Mouse (Mus musculus): Measurements from ENCODE around the gene Pld4. TPM values are rescaled to one million over a fixed set of nuclear protein-coding genes. Genes with fewer than 3 reads are reported as not detected.
A peak's percentile ranks its signal among the peaks of the same experiment; 100 is the strongest.

The Pld4 gene
- 4.8 and 7.8 TPM in 2 replicates for polyA plus RNA-seq (2014; fragmentation: Nextera tagmentation; extraction: Ambion mirVana)

- Histone ChIP-seq H3K9ac (ENCODE audit: low read depth, low read length) (no peak within 1 kb of the TSS), H3K4me1 (ENCODE audit: control insufficient read depth, insufficient read depth, low read length) (no peaks in the 10 kb centered on the region), H3K27me3 (ENCODE audit: control insufficient read depth, insufficient read depth, low read length) (no peaks in the 10 kb centered on the region), H3K4me2 (replicated peaks; ENCODE audit: low read depth, low read length) (no peak within 1 kb of the TSS), H3K27ac (ENCODE audit: low read depth, low read length) (no peak within 1 kb of the TSS), H3K9me3 (ENCODE audit: control insufficient read depth, low read length) (no peaks in the 10 kb centered on the region), H3K4me3 (ENCODE audit: low read length) (no peak within 1 kb of the TSS), H3K36me3 (ENCODE audit: control insufficient read depth, insufficient read depth, low read length) (no peaks in the 10 kb centered on the region)
- WGBS, result 39% methylated on average over 4 of the region's 4 CpGs
- ATAC-seq (ENCODE audit: low FRiP score, low TSS enrichment), result no peak
Observed at GRCm38 (mm10) chr12:112760154-112760926, at the start of gene Pld4. Gene Pld4 (plus strand): TSS chr12:112760655.

DNA sequence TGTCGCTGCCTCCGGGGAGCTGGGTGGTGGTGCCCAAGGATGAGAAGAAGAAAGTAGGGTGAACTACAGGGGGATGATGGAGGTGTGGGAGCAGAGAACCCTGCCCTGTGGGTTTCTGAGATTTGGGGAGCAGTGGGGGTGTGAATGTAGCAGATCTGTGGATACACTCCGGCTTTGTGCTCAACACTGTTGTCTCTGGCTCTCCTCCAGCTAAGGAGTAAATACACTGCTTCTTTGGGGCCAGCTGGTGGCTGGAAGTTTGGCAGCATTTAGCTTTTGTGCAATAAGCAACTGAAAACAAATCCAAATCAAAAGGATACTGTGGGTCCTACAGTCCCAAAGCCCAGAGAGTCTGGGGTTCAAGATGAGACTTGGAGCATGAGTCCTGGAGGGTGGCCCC, 46.5 kb upstream of the Pld4 start:
- no peak overlapping the region for H3K4me3 ChIP-seq (ENCODE audit: low read length)
- peaks cover 4% of the 10 kb centered on the region; the same call in 1 of the 2 replicates for H3K27me3 ChIP-seq (ENCODE audit: control insufficient read depth, insufficient read depth, low read length)
- H3K4me2 ChIP-seq (replicated peaks; ENCODE audit: low read depth, low read length), result no peak overlapping the region
- no peaks in the 10 kb centered on the region; the same call in 1 of the 2 replicates for H3K36me3 ChIP-seq (ENCODE audit: control insufficient read depth, insufficient read depth, low read length)
- H3K9ac ChIP-seq (ENCODE audit: low read depth, low read length), result no peak overlapping the region
- no peaks in the 10 kb centered on the region for H3K9me3 ChIP-seq (ENCODE audit: control insufficient read depth, low read length)
- H3K4me1 ChIP-seq (ENCODE audit: control insufficient read depth, insufficient read depth, low read length), result no peaks in the 10 kb centered on the region
- ATAC-seq (ENCODE audit: low FRiP score, low TSS enrichment), result no peak
- H3K27ac ChIP-seq (ENCODE audit: low read depth, low read length), result no peak overlapping the region
- 69% methylated on average over 3 of the region's 3 CpGs for WGBS

DNA sequence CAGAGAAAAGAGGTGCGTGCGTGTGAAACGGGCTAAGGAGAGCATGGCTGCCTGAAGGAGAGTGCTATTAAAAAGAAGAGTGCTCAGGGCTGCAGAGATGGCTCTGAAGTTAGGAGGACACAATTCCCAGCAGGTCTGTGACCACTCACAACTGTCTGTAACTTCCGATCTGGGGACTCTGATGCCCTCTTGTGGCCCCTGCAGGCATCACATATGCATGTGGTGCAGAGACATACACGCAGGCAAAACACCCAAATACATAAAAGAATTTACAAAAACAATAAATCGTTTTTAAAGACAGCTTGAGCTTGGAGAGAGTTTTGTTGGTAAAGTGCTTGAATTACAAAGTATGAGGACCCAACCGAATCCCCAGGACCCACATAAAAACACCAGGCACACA, 43.3 kb upstream of the Pld4 start:
- Histone ChIP-seq H3K4me1 (ENCODE audit: control insufficient read depth, insufficient read depth, low read length) (peaks cover 18% of the 10 kb centered on the region), H3K9me3 (ENCODE audit: control insufficient read depth, low read length) (no peaks in the 10 kb centered on the region), H3K9ac (ENCODE audit: low read depth, low read length) (no peak overlapping the region), H3K36me3 (ENCODE audit: control insufficient read depth, insufficient read depth, low read length) (no peaks in the 10 kb centered on the region; the same call in 1 of the 2 replicates), H3K4me2 (replicated peaks; ENCODE audit: low read depth, low read length) (no peak overlapping the region), H3K4me3 (ENCODE audit: low read length) (no peak overlapping the region), H3K27ac (ENCODE audit: low read depth, low read length) (no peak overlapping the region), H3K27me3 (ENCODE audit: control insufficient read depth, insufficient read depth, low read length) (no peaks in the 10 kb centered on the region)
- ATAC-seq (ENCODE audit: low FRiP score, low TSS enrichment), result no peak
- WGBS, result 36% methylated on average over 7 of the region's 7 CpGs

- H3K27ac ChIP-seq (ENCODE audit: low read depth, low read length), result no peak overlapping the region
Observed at GRCm38 (mm10) chr12:112718995-112719394, 41.5 kb upstream of the Pld4 start.

GRCm38 (mm10) chr12:112720216-112720615, 40.2 kb upstream of the Pld4 start, which contains the start of gene Cep170b:
Gene Cep170b (plus strand): TSS chr12:112720455.
- peak within 1 kb of the TSS; percentile 70 for H3K9ac ChIP-seq (ENCODE audit: low read depth, low read length)
- WGBS, result 43% methylated on average over 6 of the region's 6 CpGs
- ATAC-seq (ENCODE audit: low FRiP score, low TSS enrichment), result no peak
- H3K27ac ChIP-seq (ENCODE audit: low read depth, low read length), result peak within 1 kb of the TSS; percentile 91
- peak within 1 kb of the TSS; percentile 72 for H3K4me3 ChIP-seq (ENCODE audit: low read length)
- H3K4me2 ChIP-seq (replicated peaks; ENCODE audit: low read depth, low read length), result peak within 1 kb of the TSS; percentile 82
- 0 out of 2 replicates have a peak, but pooled peaks cover 3% of the 10 kb centered on the region for H3K27me3 ChIP-seq (ENCODE audit: control insufficient read depth, insufficient read depth, low read length)
- H3K36me3 ChIP-seq (ENCODE audit: control insufficient read depth, insufficient read depth, low read length), result no peaks in the 10 kb centered on the region; the same call in 1 of the 2 replicates
- H3K4me1 ChIP-seq (ENCODE audit: control insufficient read depth, insufficient read depth, low read length), result peaks cover 31% of the 10 kb centered on the region
- H3K9me3 ChIP-seq (ENCODE audit: control insufficient read depth, low read length), result no peaks in the 10 kb centered on the region

More at GRCm38 (mm10) chr12:112718995-112719394, 41.5 kb upstream of the Pld4 start:
- no peaks in the 10 kb centered on the region; the same call in 1 of the 2 replicates for H3K36me3 ChIP-seq (ENCODE audit: control insufficient read depth, insufficient read depth, low read length)
- H3K27me3 ChIP-seq (ENCODE audit: control insufficient read depth, insufficient read depth, low read length), result 0 out of 2 replicates have a peak, but pooled peaks cover 3% of the 10 kb centered on the region
- H3K9ac ChIP-seq (ENCODE audit: low read depth, low read length), result no peak overlapping the region
- no peaks in the 10 kb centered on the region for H3K9me3 ChIP-seq (ENCODE audit: control insufficient read depth, low read length)
- 28% methylated on average over 5 of the region's 5 CpGs for WGBS
- no peak overlapping the region for H3K4me2 ChIP-seq (replicated peaks; ENCODE audit: low read depth, low read length)
- no peak for ATAC-seq (ENCODE audit: low FRiP score, low TSS enrichment)
- no peak overlapping the region for H3K4me3 ChIP-seq (ENCODE audit: low read length)
- peaks cover 29% of the 10 kb centered on the region for H3K4me1 ChIP-seq (ENCODE audit: control insufficient read depth, insufficient read depth, low read length)

DNA sequence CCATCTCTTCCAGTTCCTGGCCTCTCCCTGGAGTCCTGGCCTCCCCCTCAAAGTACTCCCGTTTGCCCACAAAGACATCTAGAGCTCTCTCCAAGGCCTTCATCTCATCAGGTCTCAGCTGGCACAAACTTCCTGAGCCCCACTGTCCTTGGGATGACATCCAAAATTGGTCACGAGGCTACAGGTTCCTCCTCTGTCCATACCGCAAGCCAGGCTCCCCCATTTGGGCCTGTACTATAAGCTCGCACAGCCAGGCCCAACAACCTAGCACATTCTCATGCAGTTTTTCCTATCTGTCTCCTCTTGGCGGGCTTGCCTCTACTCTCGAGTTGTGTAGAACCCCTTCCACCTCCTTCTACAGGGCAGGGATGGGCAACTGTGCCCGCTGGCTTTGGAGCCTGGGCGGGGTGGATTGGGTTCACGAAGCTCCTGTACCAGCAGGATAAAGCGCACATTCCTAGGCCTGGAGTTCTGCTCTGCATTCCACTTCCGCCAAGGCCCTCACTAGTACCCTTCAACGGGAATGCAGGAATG, 39.5 kb upstream of the Pld4 start:
- no peak for ATAC-seq (ENCODE audit: low FRiP score, low TSS enrichment)
- Histone ChIP-seq H3K4me2 (replicated peaks; ENCODE audit: low read depth, low read length) (peak overlapping the region; percentile 82), H3K27ac (ENCODE audit: low read depth, low read length) (peak overlapping the region; percentile 91), H3K36me3 (ENCODE audit: control insufficient read depth, insufficient read depth, low read length) (no peaks in the 10 kb centered on the region; the same call in 1 of the 2 replicates), H3K4me3 (ENCODE audit: low read length) (peak overlapping the region; percentile 72), H3K27me3 (ENCODE audit: control insufficient read depth, insufficient read depth, low read length) (0 out of 2 replicates have a peak, but pooled peaks cover 3% of the 10 kb centered on the region), H3K9ac (ENCODE audit: low read depth, low read length) (peak overlapping the region; percentile 70), H3K4me1 (ENCODE audit: control insufficient read depth, insufficient read depth, low read length) (peaks cover 31% of the 10 kb centered on the region), H3K9me3 (ENCODE audit: control insufficient read depth, low read length) (no peaks in the 10 kb centered on the region)
- WGBS, result 41% methylated on average over 12 of the region's 12 CpGs

DNA sequence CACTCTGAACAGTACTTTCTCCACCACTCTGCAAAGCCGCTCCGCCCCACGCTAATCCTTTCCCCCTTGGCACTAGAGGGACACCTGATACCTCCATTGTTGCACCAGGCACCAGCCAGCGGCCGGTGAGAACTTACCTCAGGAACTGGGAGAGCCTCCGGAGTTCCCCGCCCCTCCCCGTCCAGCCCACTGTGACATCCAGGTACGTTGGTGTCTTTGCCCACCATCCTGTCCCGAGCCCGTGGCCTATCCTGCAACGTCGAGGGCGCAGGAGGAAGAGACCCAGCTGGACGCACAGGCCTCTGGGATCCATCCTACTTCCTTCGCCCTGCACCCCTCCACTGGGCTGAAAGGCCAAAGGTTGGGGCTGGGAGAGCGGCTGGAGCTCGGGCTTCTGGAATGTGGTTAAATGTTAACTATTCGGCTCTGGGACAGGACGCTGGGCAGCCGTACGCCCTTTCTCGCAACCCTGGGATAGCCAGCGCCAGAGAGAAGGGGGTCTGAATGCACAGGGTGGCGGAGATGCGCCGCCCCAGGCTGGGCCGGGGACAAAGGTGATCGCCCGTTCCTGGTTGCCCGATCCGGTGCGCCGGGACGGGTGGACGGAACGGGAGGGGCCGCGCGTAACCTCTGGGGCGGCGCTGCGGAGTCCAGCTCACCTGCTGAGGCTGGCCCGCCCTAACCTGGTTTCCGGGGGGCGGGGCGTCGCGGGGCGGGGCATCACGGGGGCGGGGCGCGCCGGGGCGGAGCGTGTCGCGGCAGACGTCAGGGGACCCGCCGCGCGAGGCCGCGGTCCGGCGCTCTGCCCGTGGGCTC, 38.8 kb upstream of the Pld4 start:
- peak overlapping the region; percentile 70 for H3K9ac ChIP-seq (ENCODE audit: low read depth, low read length)
- H3K4me1 ChIP-seq (ENCODE audit: control insufficient read depth, insufficient read depth, low read length), result peaks cover 31% of the 10 kb centered on the region
- H3K27ac ChIP-seq (ENCODE audit: low read depth, low read length), result peak overlapping the region; percentile 91
- 2% methylated on average over 43 of the region's 69 CpGs for WGBS
- no peaks in the 10 kb centered on the region for H3K9me3 ChIP-seq (ENCODE audit: control insufficient read depth, low read length)
- no peaks in the 10 kb centered on the region; the same call in 1 of the 2 replicates for H3K36me3 ChIP-seq (ENCODE audit: control insufficient read depth, insufficient read depth, low read length)
- ATAC-seq (ENCODE audit: low FRiP score, low TSS enrichment), result peak; percentile 67
- 0 out of 2 replicates have a peak, but pooled peaks cover 3% of the 10 kb centered on the region for H3K27me3 ChIP-seq (ENCODE audit: control insufficient read depth, insufficient read depth, low read length)
- peak overlapping the region; percentile 72 for H3K4me3 ChIP-seq (ENCODE audit: low read length)
- H3K4me2 ChIP-seq (replicated peaks; ENCODE audit: low read depth, low read length), result peak overlapping the region; percentile 82

DNA sequence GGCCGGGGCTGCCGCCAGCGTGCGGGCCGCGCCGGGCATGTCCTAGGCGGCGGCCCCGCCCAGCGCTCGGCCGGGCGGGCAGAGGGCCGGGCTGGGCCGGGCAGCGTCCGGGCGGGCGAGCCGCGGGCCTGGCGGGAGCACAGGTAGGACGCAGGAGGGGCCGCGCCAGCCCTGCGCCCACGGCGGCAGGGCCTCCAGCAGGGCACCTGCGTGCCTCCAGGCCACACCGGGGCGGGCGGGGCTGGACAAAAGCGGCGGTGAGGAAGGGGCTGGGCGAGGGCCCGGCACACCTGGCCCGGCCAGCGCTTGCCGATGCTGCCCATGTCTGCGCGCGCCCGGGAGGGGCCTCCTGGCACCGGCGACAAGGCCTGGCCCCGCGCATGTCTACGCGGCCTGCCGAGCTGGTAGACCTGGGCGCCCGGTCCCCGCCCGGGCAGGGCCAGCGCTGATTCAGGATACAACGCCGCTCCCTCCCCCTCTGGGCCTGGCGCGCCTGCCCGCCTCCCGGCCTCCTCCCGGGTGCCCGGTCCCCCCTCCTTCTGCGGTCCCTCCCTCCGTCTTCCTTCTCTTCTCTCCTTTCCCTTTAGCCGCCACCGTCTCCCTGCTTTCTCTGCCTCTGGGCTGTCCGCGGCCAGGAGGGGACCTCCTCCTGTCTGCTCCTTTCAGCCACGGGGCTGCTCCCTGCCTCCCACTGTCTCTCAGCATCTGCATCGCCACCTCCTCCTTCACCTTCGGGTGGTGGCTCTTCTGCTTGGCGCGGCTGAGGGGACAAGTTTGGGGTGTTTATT, 38.0 kb upstream of the Pld4 start:
- under 1% methylated on average over 52 of the region's 75 CpGs for WGBS
- no peaks in the 10 kb centered on the region; the same call in 1 of the 2 replicates for H3K36me3 ChIP-seq (ENCODE audit: control insufficient read depth, insufficient read depth, low read length)

More for the DNA sequence above, 38.0 kb upstream of the Pld4 start:
- Histone ChIP-seq H3K27me3 (ENCODE audit: control insufficient read depth, insufficient read depth, low read length) (0 out of 2 replicates have a peak, but pooled peaks cover 3% of the 10 kb centered on the region), H3K9me3 (ENCODE audit: control insufficient read depth, low read length) (no peaks in the 10 kb centered on the region), H3K4me1 (ENCODE audit: control insufficient read depth, insufficient read depth, low read length) (peaks cover 31% of the 10 kb centered on the region), H3K27ac (ENCODE audit: low read depth, low read length) (peak overlapping the region; percentile 57; the same call in 1 of the 2 replicates), H3K4me3 (ENCODE audit: low read length) (peak overlapping the region; percentile 72), H3K4me2 (replicated peaks; ENCODE audit: low read depth, low read length) (peak overlapping the region; percentile 82), H3K9ac (ENCODE audit: low read depth, low read length) (peak overlapping the region; percentile 70)
- ATAC-seq (ENCODE audit: low FRiP score, low TSS enrichment), result peak; percentile 36

Measured in kidney, embryonic 14.5 days (tissue).